Mouse (Mus musculus) G1E (cell line): ENCODE results near the gene Syt8.

Experiments
- CTCF ChIP-seq: IDR thresholded peaks from 2 replicates; pipeline ENCODE4 v1.5.1; 2012; ENCODE audit warnings: low read depth, low read length, inconsistent platforms, mixed read lengths
- GATA1 ChIP-seq: IDR thresholded peaks from 2 replicates; pipeline ENCODE4 v1.6.1; 2012; ENCODE audit warnings: borderline replicate concordance, low read length, inconsistent platforms, mixed read lengths
- GATA2 ChIP-seq: IDR thresholded peaks from 2 replicates; pipeline ENCODE4 v1.6.1; 2012; ENCODE audit warnings: low read depth, low read length, inconsistent platforms, borderline replicate concordance
- POLR2AphosphoS5 ChIP-seq: IDR thresholded peaks from 2 replicates; pipeline ENCODE4 v1.6.1; 2012; ENCODE audit warnings: low read depth, low read length, inconsistent platforms; ENCODE audit not compliant: insufficient replicate concordance
- TAL1 ChIP-seq: conservative IDR thresholded peaks from 2 replicates; pipeline ENCODE4 v1.6.1; 2012; ENCODE audit warnings: low read depth, low read length, inconsistent platforms, mixed read lengths

GRCm38 (mm10) chr7:142462594-142463078, 28.0 kb downstream of the Syt8 start:
- TF ChIP-seq CTCF = no peak
- TF ChIP-seq TAL1 = no peak
- TF ChIP-seq POLR2AphosphoS5 = no peak
- no peak for TF ChIP-seq GATA1
- TF ChIP-seq GATA2 = no peak
